Mouse (Mus musculus): ENCODE results near the gene Obscn.

DNA sequence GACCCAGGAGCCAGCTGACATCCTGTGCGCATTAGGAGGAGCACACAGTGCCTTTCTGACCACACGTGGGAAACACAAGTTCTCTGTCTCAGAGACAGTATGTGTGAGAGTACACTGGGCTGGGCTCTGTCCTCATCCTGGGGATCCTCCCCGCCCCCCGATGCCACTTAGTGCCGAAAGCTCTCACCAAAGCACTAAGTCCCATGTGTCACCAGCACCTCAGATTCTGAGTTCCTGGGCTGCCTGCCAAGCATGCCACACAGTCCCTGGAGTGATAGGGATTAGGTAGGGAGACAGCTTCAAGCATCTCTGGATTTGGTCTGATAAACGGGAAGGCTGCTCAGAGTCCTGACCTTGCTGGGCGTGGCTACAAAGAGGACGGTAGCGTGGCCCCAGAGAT lies 145.4 kb downstream of the Obscn start:
- TF ChIP-seq CTCF (IDR thresholded peaks at IDR 0.05; ENCODE audit: borderline replicate concordance, insufficient read depth, low read depth, low read length), result no peak
- TF ChIP-seq POLR2A (IDR thresholded peaks at IDR 0.05; ENCODE audit: borderline replicate concordance, insufficient read depth, low read length), result no peak
